Mouse (Mus musculus) adrenal gland, adult 10 weeks (tissue): ENCODE results near the gene Sec14l5. TPM values are rescaled to one million over a fixed set of nuclear protein-coding genes. Genes with fewer than 3 reads are reported as not detected.

Source experiments
- polyA plus RNA-seq: library from polyadenylated mRNA; stranded (reverse); fragments of 350-450 nt; fragmentation: Illumina TruSeq; extraction: RNeasy Lipid Tissue Mini Kit (QIAGEN cat#74804); gene quantifications from one replicate; pipeline ENCODE4 v1.2.3, GENCODE M21; 2014; ENCODE audit warnings: low read depth, low replicate concordance

Sec14l5 gene
- not detected for polyA plus RNA-seq

GRCm38 (mm10) chr16:5147037-5147385 is at the start of gene Sec14l5:
TSS of gene Sec14l5 (plus strand) at chr16:5147109.

GRCm38 (mm10) chr16:5132401-5132801 is 14.5 kb upstream of the Sec14l5 start, which contains the start of gene Ppl:
TSS of gene Ppl (minus strand) at chr16:5132421.

GRCm38 (mm10) chr16:5203668-5204433 is 56.9 kb downstream of the Sec14l5 start, which contains the start of gene Nagpa:
TSS of gene Nagpa (minus strand) at chr16:5204012.

GRCm38 (mm10) chr16:5222140-5222539 is 75.2 kb downstream of the Sec14l5 start, which contains the start of gene AU021092:
TSS of gene AU021092 (minus strand) at chr16:5222299.

GRCm38 (mm10) chr16:5233418-5234313 is 86.8 kb downstream of the Sec14l5 start, which contains the start of gene Alg1:
TSS of gene Alg1 (plus strand) at chr16:5233621.

Other genes starting within 250 kb of the Sec14l5 start
- gene Nudt16l1, start 208.3 kb upstream of the Sec14l5 start, polyA plus RNA-seq = 10.6 TPM
- 5.7 TPM for gene Anks3, start 182.9 kb upstream of the Sec14l5 start, polyA plus RNA-seq
- gene Sept12, start 149.3 kb upstream of the Sec14l5 start, polyA plus RNA-seq = not detected
- not detected for gene Smim22, start 139.8 kb upstream of the Sec14l5 start, polyA plus RNA-seq
- 0.47 TPM for gene Rogdi, start 133.6 kb upstream of the Sec14l5 start, polyA plus RNA-seq
- gene Glyr1, start 97.2 kb upstream of the Sec14l5 start, polyA plus RNA-seq = 91.3 TPM
- gene Ubn1, start 97.1 kb upstream of the Sec14l5 start, polyA plus RNA-seq = 30.3 TPM
- 0.58 TPM for gene Ppl, start 14.7 kb upstream of the Sec14l5 start, polyA plus RNA-seq
- not detected for gene Nagpa, start 56.9 kb downstream of the Sec14l5 start, polyA plus RNA-seq
- 1.5 TPM for gene AU021092, start 75.2 kb downstream of the Sec14l5 start, polyA plus RNA-seq
- 2.3 TPM for gene Alg1, start 86.5 kb downstream of the Sec14l5 start, polyA plus RNA-seq
- gene Eef2kmt, start 108.9 kb downstream of the Sec14l5 start, polyA plus RNA-seq = 6.4 TPM